Mouse (Mus musculus) E14TG2a.4 (cell line): ENCODE measurements around the gene Trip6.

Experiments used
- CTCF ChIP-seq: conservative IDR thresholded peaks from 2 replicates; pipeline ENCODE4 v1.5.1; 2014; ENCODE audit warnings: low read length
- NANOG ChIP-seq: IDR thresholded peaks from 2 replicates; pipeline ENCODE4 v1.6.1; 2014; ENCODE audit warnings: borderline replicate concordance, low read length, mixed read lengths
- POU5F1 ChIP-seq: IDR thresholded peaks from 2 replicates; pipeline ENCODE4 v1.6.1; 2014; ENCODE audit warnings: low read length, borderline replicate concordance

GRCm38 (mm10) chr5:137346983-137347382 lies 32.8 kb upstream of the Trip6 start:
- TF ChIP-seq CTCF: no peak
- no peak for TF ChIP-seq POU5F1
- TF ChIP-seq NANOG: no peak
